ENCODE assay signal across 15 mouse cellular contexts in the genomic region with DNA sequence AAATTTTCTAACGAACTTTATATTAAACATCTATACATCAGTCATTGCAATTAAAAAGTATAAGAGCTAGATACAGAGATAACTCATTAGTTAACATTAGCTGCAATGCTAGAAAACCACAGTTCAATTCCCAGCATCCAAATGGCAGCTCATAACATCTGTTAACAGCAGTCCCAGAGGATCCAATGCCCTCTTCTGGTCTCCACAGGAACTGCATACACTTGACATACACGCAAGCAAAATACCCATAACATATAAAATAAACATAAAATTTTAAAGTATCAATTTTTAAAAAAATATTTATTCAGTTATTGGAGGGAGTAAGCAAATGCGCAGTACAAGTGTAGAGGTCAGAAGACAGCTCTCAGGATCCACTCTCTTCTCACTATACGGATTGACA. TPM values are rescaled to one million over a fixed set of nuclear protein-coding genes. Genes with fewer than 3 reads are reported as not detected.
DNase-seq lines count a peak whose midpoint lies in the region; ATAC-seq and TF ChIP-seq lines count a peak whose summit lies in the region.
"Had no signal": no experiment of that assay in that cellular context is flagged by ENCODE, and none has a peak within 500 bp of the region (broad histone marks: within the 10 kb centered on the region; RNA-seq: fewer than 3 reads in every experiment).

No protein-coding gene starts in this region.

- 0 out of 2 replicates have a peak, but pooled peaks cover 3% of the 10 kb centered on the region for H3K36me3 ChIP-seq in kidney, postnatal 0 days (ENCODE audit: insufficient read depth, low read length)
- H3K36me3 ChIP-seq in kidney, embryonic 15.5 days = peaks cover 8% of the 10 kb centered on the region; the same call in 1 of the 2 replicates
- H3K36me3 ChIP-seq in midbrain, postnatal 0 days (ENCODE audit: insufficient read depth, low read length) = no peaks in the 10 kb centered on the region
- H3K36me3 ChIP-seq in midbrain, embryonic 11.5 days (ENCODE audit: control insufficient read depth, insufficient read depth, low read length) = no peaks in the 10 kb centered on the region; the same call in 1 of the 2 replicates

- H3K9me3 ChIP-seq in kidney, postnatal 0 days (replicated peaks; ENCODE audit: low read length) = no peaks in the 10 kb centered on the region
- H3K9me3 ChIP-seq in kidney, embryonic 15.5 days (replicated peaks) = no peaks in the 10 kb centered on the region
- H3K9me3 ChIP-seq in midbrain, postnatal 0 days (ENCODE audit: low read length) = no peaks in the 10 kb centered on the region
- H3K9me3 ChIP-seq in midbrain, embryonic 11.5 days (ENCODE audit: control insufficient read depth, low read length) = no peaks in the 10 kb centered on the region
- H3K9me3 ChIP-seq: forebrain, embryonic 13.5 days; hindbrain, embryonic 15.5 days; midbrain, embryonic 13.5 days had no signal

- H3K4me2 ChIP-seq in kidney, postnatal 0 days (ENCODE audit: low read length) = no peak overlapping the region
- no peak overlapping the region for H3K4me2 ChIP-seq in kidney, embryonic 15.5 days
- no peak overlapping the region for H3K4me2 ChIP-seq in midbrain, postnatal 0 days (ENCODE audit: low read depth, low read length, poor library complexity, severe bottlenecking)
- H3K4me2 ChIP-seq in midbrain, embryonic 11.5 days = no peak overlapping the region
- H3K4me2 ChIP-seq: forebrain, embryonic 13.5 days; hindbrain, embryonic 15.5 days; midbrain, embryonic 13.5 days had no signal

- TF ChIP-seq CTCF in kidney, postnatal 0 days (IDR thresholded peaks at IDR 0.05; ENCODE audit: low read depth) = peak; percentile 39; the same call in 1 of the 2 replicates
- peak; percentile 41 for TF ChIP-seq CTCF in midbrain, postnatal 0 days (IDR thresholded peaks at IDR 0.05)

- intact Hi-C loops in left cerebral cortex, postnatal 25 days (cut with DNase I) = no loop called here

- H3K27me3 ChIP-seq in kidney, postnatal 0 days (ENCODE audit: insufficient read depth, low read length) = no peaks in the 10 kb centered on the region
- H3K27me3 ChIP-seq in kidney, embryonic 15.5 days = no peaks in the 10 kb centered on the region
- no peaks in the 10 kb centered on the region for H3K27me3 ChIP-seq in midbrain, postnatal 0 days (ENCODE audit: insufficient read depth, low read length)
- no peaks in the 10 kb centered on the region for H3K27me3 ChIP-seq in midbrain, embryonic 11.5 days (ENCODE audit: control insufficient read depth, insufficient read depth, low read length)
- H3K27me3 ChIP-seq: forebrain, embryonic 13.5 days; hindbrain, embryonic 15.5 days; midbrain, embryonic 13.5 days had no signal

- no peak overlapping the region for H3K4me3 ChIP-seq in kidney, postnatal 0 days (replicated peaks; ENCODE audit: low read depth, low read length)
- H3K4me3 ChIP-seq in kidney, embryonic 15.5 days (replicated peaks) = no peak overlapping the region
- no peak overlapping the region for H3K4me3 ChIP-seq in midbrain, postnatal 0 days (ENCODE audit: low read depth, low read length)
- H3K4me3 ChIP-seq in midbrain, embryonic 11.5 days (ENCODE audit: low read depth, low read length) = no peak overlapping the region
- H3K4me3 ChIP-seq: forebrain, embryonic 13.5 days; hindbrain, embryonic 15.5 days; midbrain, embryonic 13.5 days had no signal

- H3K4me1 ChIP-seq in kidney, postnatal 0 days (replicated peaks; ENCODE audit: insufficient read depth, low read length) = no peaks in the 10 kb centered on the region
- H3K4me1 ChIP-seq in kidney, embryonic 15.5 days = no peaks in the 10 kb centered on the region
- no peaks in the 10 kb centered on the region for H3K4me1 ChIP-seq in midbrain, postnatal 0 days (ENCODE audit: insufficient read depth, low read length)
- H3K4me1 ChIP-seq in midbrain, embryonic 11.5 days (ENCODE audit: control insufficient read depth, insufficient read depth, low read length) = no peaks in the 10 kb centered on the region
- H3K4me1 ChIP-seq: forebrain, embryonic 13.5 days; hindbrain, embryonic 15.5 days; midbrain, embryonic 13.5 days had no signal

- no peak overlapping the region for H3K9ac ChIP-seq in kidney, postnatal 0 days (ENCODE audit: low read depth, low read length)
- no peak overlapping the region for H3K9ac ChIP-seq in kidney, embryonic 15.5 days
- H3K9ac ChIP-seq in midbrain, postnatal 0 days (replicated peaks; ENCODE audit: low read length, poor library complexity, severe bottlenecking) = no peak overlapping the region
- no peak overlapping the region for H3K9ac ChIP-seq in midbrain, embryonic 11.5 days (ENCODE audit: low read length)
- H3K9ac ChIP-seq: forebrain, embryonic 13.5 days; hindbrain, embryonic 15.5 days; midbrain, embryonic 13.5 days had no signal

- no peak for ATAC-seq in kidney, postnatal 0 days (replicated peaks; ENCODE audit: low FRiP score, low read depth)
- no peak for ATAC-seq in kidney, embryonic 15.5 days (replicated peaks; ENCODE audit: low FRiP score)
- ATAC-seq in midbrain, postnatal 0 days (ENCODE audit: low FRiP score) = no peak
- no peak for ATAC-seq in midbrain, embryonic 11.5 days (ENCODE audit: low FRiP score)
- ATAC-seq: forebrain, embryonic 13.5 days; midbrain, embryonic 13.5 days had no signal

- 97% methylated on average over 4 of the region's 4 CpGs for WGBS in kidney, postnatal 0 days
- WGBS in kidney, embryonic 15.5 days = 97% methylated on average over 4 of the region's 4 CpGs
- 97% methylated on average over 4 of the region's 4 CpGs for WGBS in midbrain, postnatal 0 days
- WGBS in midbrain, embryonic 11.5 days = 94% methylated on average over 4 of the region's 4 CpGs

- H3K27ac ChIP-seq in kidney, postnatal 0 days = no peak overlapping the region
- H3K27ac ChIP-seq in kidney, embryonic 15.5 days = no peak overlapping the region
- no peak overlapping the region for H3K27ac ChIP-seq in midbrain, postnatal 0 days (ENCODE audit: low read depth, low read length)
- no peak overlapping the region for H3K27ac ChIP-seq in midbrain, embryonic 11.5 days (ENCODE audit: low read depth, low read length)
- H3K27ac ChIP-seq: forebrain, embryonic 13.5 days; hindbrain, embryonic 15.5 days; midbrain, embryonic 13.5 days had no signal

- no peak for DNase-seq in kidney, postnatal 0 days (ENCODE audit: low spot score)
- no peak for DNase-seq in midbrain, postnatal 0 days (ENCODE audit: low spot score)
- no peak for DNase-seq in midbrain, embryonic 11.5 days (ENCODE audit: low spot score, missing footprints)
- DNase-seq in NIH3T3 (ENCODE audit: low read depth) = peak; percentile 32
- peak; percentile 23 for DNase-seq in induced T-regulatory cell, adult 2 months (ENCODE audit: low read depth)
- no peak for DNase-seq in ovary, postnatal 10 days (ENCODE audit: low spot score)
- no peak for DNase-seq in left cerebral cortex, postnatal 25 days (ENCODE audit: low spot score in 2 of 2)
- DNase-seq: adrenal gland, postnatal 25 days; embryo, embryonic 11 days; heart, adult 18-20 months; lung, postnatal 4 days had no signal

RNA-seq across cellular contexts. Expression of a gene that starts 28.4 kb away (rescaled TPM):
- 7.4 and 8.8 TPM in 2 replicates for polyA plus RNA-seq in kidney, postnatal 0 days (2015; fragmentation: Nextera tagmentation; extraction: Ambion mirVana)
- 12.7 and 14.4 TPM in 2 replicates for polyA plus RNA-seq in kidney, embryonic 15.5 days (2015; fragmentation: Nextera tagmentation; extraction: Ambion mirVana)
- 95.8 and 97.4 TPM in 2 replicates for total RNA-seq in midbrain, postnatal 0 days (2014; rRNA removed)
- 27.1 and 30.3 TPM in 2 replicates for polyA plus RNA-seq in midbrain, postnatal 0 days (2015; fragmentation: Nextera tagmentation; extraction: Ambion mirVana)
- 31.9 and 35.6 TPM in 2 replicates for polyA plus RNA-seq in midbrain, embryonic 11.5 days (2014; fragmentation: Nextera tagmentation; extraction: Ambion mirVana)
- total RNA-seq in left cerebral cortex, postnatal 25 days (2021) = 100 to 1,000 TPM; 102 to 104 TPM

Comparison
In these comparisons a context has a peak if more than half of its experiments do, and no peak if none do; other contexts are left out.
1. DNase-seq: peak in NIH3T3 (single experiment) and induced T-regulatory cell, adult 2 months (single experiment); none in kidney, postnatal 0 days (single experiment), midbrain, postnatal 0 days (single experiment), midbrain, embryonic 11.5 days (single experiment), ovary, postnatal 10 days (single experiment) and left cerebral cortex, postnatal 25 days (0 of 2).